Mouse (Mus musculus) cortical plate, adult 2 months (tissue): ENCODE measurements around the gene Atp6ap2. TPM values are rescaled to one million over a fixed set of nuclear protein-coding genes. Genes with fewer than 3 reads are reported as not detected.
A peak's percentile ranks its signal among the peaks of the same experiment; 100 is the strongest.

Experiments used
- H3K27ac ChIP-seq: fragments of 200-500 bp; 2 replicates; pipeline ENCODE4 v1.5.1; 2012; ENCODE audit warnings: low read length, control low read depth, inconsistent platforms; ENCODE audit not compliant: insufficient read depth
- H3K4me1 ChIP-seq: fragments of 200-500 bp; 2 replicates; pipeline ENCODE4 v1.6.1; 2011; ENCODE audit warnings: low read length; ENCODE audit not compliant: control insufficient read depth, insufficient read depth
- H3K4me3 ChIP-seq: fragments of 200-500 bp; 2 replicates; pipeline ENCODE4 v1.5.1; 2011; ENCODE audit warnings: mild to moderate bottlenecking, low read length, control low read depth; ENCODE audit not compliant: insufficient read depth
- CTCF ChIP-seq: fragments of 200-500 bp; IDR thresholded peaks from 2 replicates; pipeline ENCODE4 v1.5.1; 2011; ENCODE audit warnings: mild to moderate bottlenecking, control low read depth, low read length; ENCODE audit not compliant: insufficient read depth; ENCODE audit errors: extremely low read depth
- POLR2A ChIP-seq: fragments of 200-500 bp; IDR thresholded peaks from 2 replicates; pipeline ENCODE4 v1.6.1; 2011; ENCODE audit warnings: mild to moderate bottlenecking, low read length, control low read depth; ENCODE audit not compliant: insufficient read depth; ENCODE audit errors: extremely low read depth
- polyA plus RNA-seq: library from polyadenylated mRNA; depleted of rRNA; stranded (reverse); fragments of >200 nt; gene quantifications from 2 replicates; pipeline ENCODE4 v1.2.3, GENCODE M21; 2012; rRNA removed

The Atp6ap2 gene
- 155 and 156 TPM in 2 replicates for polyA plus RNA-seq

DNA sequence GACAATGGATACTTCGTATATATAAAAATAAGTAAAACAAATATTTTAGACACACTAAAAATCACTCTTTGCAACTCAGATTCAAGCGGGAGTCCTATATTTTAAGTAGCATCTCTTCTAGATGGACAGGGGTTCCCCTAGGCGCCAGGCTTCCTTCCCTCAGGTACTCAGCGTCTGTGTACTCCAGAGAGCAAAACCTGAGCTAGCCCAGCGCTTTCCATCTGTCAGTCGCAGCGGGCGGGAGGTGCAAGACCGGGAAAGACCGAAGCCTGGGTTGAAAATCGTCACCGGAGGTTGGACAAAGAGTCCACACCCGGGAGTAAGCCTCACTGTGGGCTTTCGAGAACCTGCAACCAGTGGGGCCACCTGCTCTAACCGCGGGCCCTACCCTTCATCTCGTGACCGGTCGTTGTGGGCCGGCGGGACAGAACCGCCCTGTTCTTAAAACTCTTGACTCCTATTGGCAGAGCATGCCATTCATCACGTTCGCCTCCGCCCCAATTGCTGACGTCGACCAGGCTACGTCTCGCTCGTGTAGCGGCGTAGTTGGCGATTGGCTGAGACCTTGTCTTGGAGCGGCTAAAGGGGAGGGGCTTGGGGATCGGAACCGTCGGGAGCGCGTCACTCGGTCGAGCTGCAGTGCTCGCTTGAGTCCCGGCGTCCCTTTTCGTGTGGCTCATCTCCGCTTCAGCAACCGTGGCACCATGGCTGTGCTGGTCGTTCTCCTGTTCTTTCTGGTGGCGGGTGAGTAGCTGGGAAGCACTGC is at the start of gene Atp6ap2:
Atp6ap2 (plus strand) TSS at position 610 of the 766 bp plus-strand sequence.
- Histone ChIP-seq H3K4me1 (0 out of 2 replicates have a peak, but pooled peaks cover 3% of the 10 kb centered on the region), H3K4me3 (peak within 1 kb of the TSS; percentile 66), H3K27ac (no peak within 1 kb of the TSS)
- peak; percentile 91 for TF ChIP-seq POLR2A
- TF ChIP-seq CTCF: no peak

DNA sequence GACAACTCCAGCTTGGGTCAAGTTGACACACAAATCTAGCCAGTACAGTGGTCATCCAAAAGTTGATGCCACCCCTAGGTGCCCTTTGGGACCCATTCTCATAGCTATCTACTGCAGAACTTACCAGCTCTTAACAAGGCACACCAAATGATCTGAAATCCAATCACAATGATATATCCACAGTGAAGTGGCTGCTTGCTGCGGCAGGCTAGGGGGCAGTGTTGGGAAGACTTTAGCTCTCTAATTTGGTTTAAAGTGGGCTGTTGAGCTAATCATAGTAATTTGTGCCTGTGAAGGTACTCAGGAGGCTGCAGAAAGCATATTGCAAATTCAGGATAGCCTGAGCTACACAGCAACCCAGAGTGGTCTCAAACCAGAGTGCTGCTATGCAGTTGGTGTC is 43.2 kb upstream of the Atp6ap2 start:
- TF ChIP-seq CTCF: 0 out of 2 replicates have a peak, but pooled peaks have one; percentile 6
- TF ChIP-seq POLR2A: no peak
- Histone ChIP-seq H3K27ac (no peak overlapping the region), H3K4me3 (no peak overlapping the region), H3K4me1 (no peaks in the 10 kb centered on the region)

DNA sequence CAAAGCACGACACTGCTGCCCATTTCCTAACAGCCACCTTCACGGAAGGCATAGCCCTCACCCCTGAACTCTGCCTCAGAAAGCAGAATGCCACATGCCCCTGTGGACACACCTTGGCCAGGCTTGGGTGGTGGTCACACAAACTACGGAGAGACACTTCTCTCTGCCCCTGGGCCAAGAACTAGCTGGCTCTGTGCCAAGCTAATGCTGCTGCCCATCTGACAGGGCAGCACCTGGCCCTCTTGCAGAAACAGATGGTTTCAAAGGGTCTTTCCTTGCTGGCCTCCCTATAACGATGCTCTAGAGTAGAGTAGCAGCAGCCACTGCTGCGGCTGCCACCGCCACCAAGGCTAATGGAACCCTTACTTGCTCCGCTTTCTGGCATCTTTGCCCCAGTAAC is 30.5 kb upstream of the Atp6ap2 start:
- Histone ChIP-seq H3K4me1 (no peaks in the 10 kb centered on the region), H3K27ac (no peak overlapping the region), H3K4me3 (no peak overlapping the region)
- no peak for TF ChIP-seq CTCF
- no peak for TF ChIP-seq POLR2A

- no peak overlapping the region for H3K4me3 ChIP-seq
- no peak for TF ChIP-seq CTCF
- TF ChIP-seq POLR2A: no peak
- H3K27ac ChIP-seq: no peak overlapping the region
- no peaks in the 10 kb centered on the region for H3K4me1 ChIP-seq
These were observed 16.2 kb upstream of the Atp6ap2 start for GRCm38 (mm10) chrX:12571407-12571806.

DNA sequence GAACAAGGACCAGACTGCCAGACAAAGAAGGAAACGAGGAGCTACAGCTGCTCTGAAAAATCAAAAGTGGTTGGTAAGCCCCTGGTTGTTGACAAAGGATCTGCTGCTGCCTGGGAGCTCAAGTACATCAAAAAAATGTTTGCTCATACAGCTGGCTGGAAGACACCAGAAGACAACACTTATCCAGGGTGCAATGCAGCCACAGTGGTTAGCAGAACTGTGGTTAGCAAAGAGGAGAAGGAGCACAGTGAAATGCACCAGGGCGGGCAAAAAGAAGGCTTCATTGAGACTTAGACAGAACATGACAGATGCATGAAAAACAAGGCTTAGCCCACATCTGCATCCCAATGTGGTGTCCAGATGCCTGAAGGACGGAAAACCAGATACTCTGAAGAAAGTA is 9.7 kb upstream of the Atp6ap2 start:
- Histone ChIP-seq H3K4me3 (no peak overlapping the region), H3K27ac (no peak overlapping the region), H3K4me1 (no peaks in the 10 kb centered on the region)
- no peak for TF ChIP-seq POLR2A
- TF ChIP-seq CTCF: no peak

DNA sequence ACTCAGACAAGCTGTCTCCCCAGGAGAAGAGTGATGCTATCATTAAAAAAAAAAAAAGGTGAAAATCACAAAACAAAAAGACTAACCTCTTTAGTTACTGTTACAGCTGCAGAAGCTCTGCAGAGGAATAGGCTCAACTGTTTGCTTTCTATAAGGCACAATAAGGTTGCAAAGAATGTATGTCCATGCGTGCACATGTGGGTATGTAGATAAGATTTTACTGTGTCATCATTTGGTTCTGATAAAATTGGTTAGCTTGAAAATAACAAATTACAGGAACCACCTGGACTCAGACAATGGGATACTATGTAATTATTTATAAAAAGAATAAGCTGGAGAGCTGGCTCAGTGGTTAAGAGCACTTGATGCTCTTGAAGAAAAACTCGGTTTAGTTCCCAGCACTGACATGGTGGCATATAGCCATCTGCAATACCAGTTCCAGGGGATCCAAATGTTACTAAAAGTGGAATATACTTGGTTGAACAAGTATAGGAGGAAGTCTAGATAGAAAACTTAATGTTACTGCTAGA is 9.2 kb upstream of the Atp6ap2 start:
- TF ChIP-seq CTCF (no peak), POLR2A (no peak)
- no peak overlapping the region for H3K4me3 ChIP-seq
- H3K27ac ChIP-seq: no peak overlapping the region
- H3K4me1 ChIP-seq: no peaks in the 10 kb centered on the region

DNA sequence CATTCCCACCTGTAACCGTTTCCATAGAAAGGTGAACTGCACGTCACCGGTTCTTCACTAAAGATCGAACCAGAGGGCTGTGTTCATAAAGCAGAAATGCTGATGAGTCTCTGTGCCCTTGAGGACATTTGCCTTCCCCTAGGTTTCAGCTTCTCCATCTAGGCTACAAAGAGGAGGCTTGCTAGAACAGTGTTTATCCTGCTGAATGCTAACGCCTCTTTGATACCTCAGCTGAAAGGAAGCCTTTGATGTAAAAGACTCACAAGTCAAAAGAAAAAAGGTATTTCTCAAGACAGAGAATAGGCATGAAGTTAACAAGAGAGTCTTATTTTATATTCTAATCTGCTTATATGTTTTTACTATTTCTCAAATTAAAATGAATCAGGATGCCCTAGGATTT is 4.3 kb upstream of the Atp6ap2 start:
- Histone ChIP-seq H3K27ac (no peak overlapping the region), H3K4me1 (no peaks in the 10 kb centered on the region), H3K4me3 (no peak overlapping the region)
- TF ChIP-seq POLR2A: no peak
- no peak for TF ChIP-seq CTCF

DNA sequence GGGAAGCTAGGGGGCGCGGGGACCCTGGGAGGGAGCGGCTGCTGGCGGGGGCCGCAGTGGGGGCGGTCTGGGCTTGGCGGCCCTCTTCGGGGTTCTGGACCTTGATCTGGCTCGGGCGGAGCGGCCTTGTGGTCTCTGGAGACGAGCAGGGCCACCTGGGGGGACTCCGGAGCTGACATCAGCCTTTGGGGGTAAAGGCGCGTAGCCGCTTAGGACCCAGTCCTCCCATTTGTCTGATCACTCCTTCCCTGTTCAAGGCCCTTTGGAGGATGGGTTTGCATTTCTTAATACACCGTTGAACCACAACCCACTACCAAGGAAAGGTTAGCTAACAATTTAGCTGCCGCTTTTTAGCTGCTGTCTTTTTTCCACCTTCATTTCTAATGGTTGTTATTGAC is 356 bp downstream of the Atp6ap2 start:
- TF ChIP-seq CTCF: no peak
- TF ChIP-seq POLR2A: no peak
- no peak overlapping the region for H3K27ac ChIP-seq

GRCm38 (mm10) chrX:12591401-12591943 is 3.9 kb downstream of the Atp6ap2 start:
- Histone ChIP-seq H3K4me1 (0 out of 2 replicates have a peak, but pooled peaks cover 3% of the 10 kb centered on the region), H3K4me3 (no peak overlapping the region), H3K27ac (no peak overlapping the region)
- TF ChIP-seq CTCF (no peak), POLR2A (no peak)

More for the DNA sequence above, 356 bp downstream of the Atp6ap2 start:
- 0 out of 2 replicates have a peak, but pooled peaks cover 3% of the 10 kb centered on the region for H3K4me1 ChIP-seq
- peak overlapping the region; percentile 66 for H3K4me3 ChIP-seq
